Mouse (Mus musculus) lung, postnatal 4 days (tissue): ENCODE measurements at regions not wholly inside any gene's neighbourhood (a gene's known extent, or its start where the extent isn't known, plus 50 kb on each side); places are given as distances from the start of the nearest gene placed in this dataset.

ENCODE experiments used
- DNase-seq, 2 experiments: peaks; one replicate each; pipeline ENCODE4 v3.0.0; 2021

DNA sequence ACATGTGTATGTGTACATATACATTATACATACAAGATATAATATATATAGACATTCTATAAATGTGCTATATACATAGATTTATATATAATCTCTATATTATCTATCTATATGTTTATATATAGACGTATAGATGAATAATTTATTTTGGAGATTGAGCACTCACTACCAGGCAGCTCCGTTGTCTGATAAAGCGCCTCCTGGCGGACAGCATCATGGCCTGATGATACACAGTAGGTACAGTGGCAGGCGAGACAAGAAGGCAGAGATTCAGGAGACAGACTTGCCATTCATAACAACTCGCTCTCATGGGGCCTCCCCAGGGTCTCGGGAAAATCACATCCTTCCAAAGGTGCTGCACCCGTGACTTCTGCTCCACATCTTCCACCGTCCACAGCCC, 101.4 kb upstream of the A530016L24Rik start:
- no peak for DNase-seq

DNA sequence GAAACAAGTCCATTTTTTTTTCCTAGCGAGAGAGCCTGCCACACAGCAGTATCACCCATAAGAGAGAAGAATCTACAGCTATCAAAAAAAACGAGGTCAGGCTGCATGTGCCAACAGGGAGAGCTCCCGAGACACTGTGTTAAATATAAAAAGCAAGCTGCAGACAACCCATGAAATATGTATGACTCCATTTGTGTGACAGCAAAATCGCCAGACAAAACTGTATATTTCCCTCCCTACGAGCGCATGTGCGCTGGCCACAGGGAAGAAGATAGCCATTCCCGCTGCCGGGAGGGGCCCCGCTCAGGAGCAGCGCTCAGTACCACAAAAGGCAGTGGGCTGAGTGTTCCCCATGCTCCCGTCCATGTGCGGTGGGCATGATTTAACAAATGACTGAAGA, 93.3 kb upstream of the A530016L24Rik start:
- DNase-seq = no peak

GRCm38 (mm10) chr12:112403688-112404240, 85.5 kb upstream of the A530016L24Rik start:
- no peak for DNase-seq

DNA sequence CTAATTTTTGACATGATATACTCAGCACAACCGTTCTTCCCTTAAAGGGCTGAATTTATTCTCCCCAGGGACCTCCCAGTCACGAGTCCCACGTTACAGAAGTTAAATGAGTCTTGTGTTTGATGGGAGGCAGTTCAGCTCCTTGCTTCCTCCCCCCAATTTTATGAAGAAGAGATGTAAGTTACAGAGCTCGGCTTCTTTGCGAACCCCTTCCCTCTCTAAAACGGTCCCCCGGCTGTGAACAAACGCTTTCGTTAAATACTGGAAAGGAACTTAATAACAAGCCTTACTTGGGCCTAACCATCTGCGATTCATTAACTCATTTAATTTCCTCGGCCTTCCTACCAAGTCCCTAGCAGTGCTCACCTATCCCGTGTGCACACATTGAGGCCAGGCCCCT, 84.9 kb upstream of the A530016L24Rik start:
- DNase-seq = no peak

GRCm38 (mm10) chr12:112405781-112406213, 83.5 kb upstream of the A530016L24Rik start:
- DNase-seq = no peak

DNA sequence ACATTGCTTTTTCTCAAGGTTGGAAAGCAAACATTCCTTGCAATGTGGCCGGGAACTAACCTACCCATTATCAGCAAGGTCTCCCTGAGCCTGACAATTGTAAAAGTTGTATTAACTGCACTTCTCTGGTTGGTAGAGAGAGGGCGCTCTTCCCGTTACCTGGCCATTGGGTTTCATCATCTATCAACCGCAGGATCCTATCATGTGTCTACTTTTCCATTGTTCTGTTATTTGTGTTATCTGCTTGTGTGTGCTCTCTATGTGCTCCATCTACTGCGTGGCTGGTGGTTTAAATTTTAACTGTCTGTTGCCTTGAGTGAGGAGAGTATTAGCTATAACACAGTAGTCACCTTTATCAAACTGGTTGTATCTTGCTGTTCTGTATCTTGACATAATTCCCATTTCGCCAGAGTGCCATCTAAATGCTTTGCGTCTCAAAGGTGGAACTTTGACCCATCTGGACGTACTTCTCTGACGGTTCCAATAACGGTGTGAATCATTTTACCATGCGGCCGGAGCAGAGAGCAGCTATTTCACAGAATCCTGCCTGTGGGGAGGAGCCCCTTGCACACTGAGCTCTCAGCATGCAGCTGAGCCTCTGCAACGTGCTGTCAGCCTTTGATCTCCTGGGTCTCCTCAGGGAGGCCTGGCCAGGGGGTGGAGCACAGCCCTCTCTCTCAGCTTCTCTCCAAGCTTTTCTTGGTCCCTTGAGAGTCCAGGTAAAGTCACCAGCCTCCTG, 77.5 kb upstream of the A530016L24Rik start:
- no peak for DNase-seq

DNA sequence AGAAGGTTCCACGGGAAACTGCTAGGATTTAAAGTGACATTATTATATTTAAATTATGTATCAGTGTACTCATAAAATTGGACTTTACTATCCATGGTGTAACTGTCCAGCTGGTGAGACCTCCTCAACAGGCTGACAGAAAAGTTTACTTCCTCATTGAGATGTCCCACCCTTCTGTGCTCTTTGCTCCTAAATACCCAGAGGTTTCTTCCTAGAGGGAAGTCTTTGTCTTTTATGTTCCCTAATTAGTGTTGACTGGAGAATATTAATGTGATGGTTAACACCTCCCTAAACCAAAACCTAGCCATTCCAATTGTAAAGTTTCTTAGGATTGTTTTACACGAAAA, 76.9 kb upstream of the A530016L24Rik start:
- no peak for DNase-seq

DNA sequence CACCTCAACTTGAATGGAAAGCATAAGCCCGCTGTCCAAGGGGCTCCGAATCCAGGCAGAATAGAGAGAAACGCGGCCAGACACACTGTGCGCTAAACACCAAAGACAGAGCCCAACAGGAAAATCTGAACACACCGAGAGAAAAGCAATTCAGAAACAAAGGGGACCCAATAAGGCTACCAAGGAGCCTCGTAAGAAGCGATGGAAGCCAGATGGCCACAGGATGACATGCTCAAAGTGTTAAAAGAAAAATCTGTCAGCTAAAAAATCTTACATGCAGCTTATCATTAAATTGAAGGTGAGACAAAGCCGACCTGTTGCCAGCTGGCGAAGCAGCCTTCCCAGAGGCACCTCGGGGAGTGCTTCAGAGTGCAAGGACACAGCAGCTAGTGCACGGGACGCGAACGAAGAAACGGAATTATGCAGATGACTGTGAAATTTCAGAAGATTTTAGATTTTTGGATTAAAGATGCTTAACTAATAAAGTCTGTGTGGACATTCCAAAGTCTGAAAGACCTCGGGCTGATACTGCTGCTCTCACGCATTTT, 73.2 kb upstream of the A530016L24Rik start:
- DNase-seq = no peak

- DNase-seq = no peak
These were observed 72.7 kb upstream of the A530016L24Rik start for GRCm38 (mm10) chr12:112416537-112416936.

- no peak for DNase-seq
These were observed 70.6 kb upstream of the A530016L24Rik start for GRCm38 (mm10) chr12:112418636-112419035.

DNA sequence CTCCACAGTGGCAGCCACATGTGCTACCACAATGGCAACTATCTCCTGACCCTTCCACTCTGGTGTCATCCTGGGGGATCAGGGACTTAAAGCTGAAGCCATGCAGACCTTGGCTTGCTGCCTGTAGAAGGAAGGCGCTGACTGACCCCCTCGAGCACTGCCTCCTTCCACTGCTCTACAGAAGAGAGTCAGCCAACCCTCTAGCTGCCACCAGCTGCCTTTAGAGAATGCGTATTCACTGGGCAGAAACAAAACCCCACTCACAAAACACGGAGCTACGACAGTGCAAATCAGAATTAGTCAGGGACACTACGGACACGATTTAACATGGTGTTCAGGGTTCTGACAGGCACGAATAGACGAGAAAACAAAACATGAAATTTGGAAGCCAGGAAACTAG, 67.1 kb upstream of the A530016L24Rik start:
- no peak for DNase-seq

GRCm38 (mm10) chr12:112424150-112424549, 65.1 kb upstream of the A530016L24Rik start:
- DNase-seq = no peak

DNA sequence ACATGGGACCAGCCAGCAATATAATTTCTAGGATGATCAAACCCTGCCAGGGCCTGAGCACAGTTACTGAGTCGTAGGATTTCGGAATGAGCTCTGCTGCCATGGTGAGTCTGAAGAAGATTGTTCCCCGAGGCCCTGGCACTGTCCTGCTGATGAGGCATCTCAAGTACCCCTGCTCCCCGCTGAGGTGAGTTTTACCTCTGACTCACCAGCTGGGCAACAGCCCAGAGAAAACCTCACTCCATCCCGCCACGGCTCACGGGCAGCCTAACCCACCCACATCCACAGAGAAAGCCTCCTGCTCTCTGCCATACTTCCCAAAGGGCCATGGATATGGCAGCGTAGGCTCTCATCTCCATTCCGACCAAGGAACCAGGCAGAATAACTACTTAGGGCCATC, 62.6 kb upstream of the A530016L24Rik start:
- DNase-seq = no peak

- peak in 1 of 2 experiments; percentile 35 for DNase-seq
These were observed 59.0 kb upstream of the A530016L24Rik start for GRCm38 (mm10) chr12:112430104-112430846.

GRCm38 (mm10) chr12:112433315-112433714, 55.9 kb upstream of the A530016L24Rik start:
- DNase-seq = no peak

DNA sequence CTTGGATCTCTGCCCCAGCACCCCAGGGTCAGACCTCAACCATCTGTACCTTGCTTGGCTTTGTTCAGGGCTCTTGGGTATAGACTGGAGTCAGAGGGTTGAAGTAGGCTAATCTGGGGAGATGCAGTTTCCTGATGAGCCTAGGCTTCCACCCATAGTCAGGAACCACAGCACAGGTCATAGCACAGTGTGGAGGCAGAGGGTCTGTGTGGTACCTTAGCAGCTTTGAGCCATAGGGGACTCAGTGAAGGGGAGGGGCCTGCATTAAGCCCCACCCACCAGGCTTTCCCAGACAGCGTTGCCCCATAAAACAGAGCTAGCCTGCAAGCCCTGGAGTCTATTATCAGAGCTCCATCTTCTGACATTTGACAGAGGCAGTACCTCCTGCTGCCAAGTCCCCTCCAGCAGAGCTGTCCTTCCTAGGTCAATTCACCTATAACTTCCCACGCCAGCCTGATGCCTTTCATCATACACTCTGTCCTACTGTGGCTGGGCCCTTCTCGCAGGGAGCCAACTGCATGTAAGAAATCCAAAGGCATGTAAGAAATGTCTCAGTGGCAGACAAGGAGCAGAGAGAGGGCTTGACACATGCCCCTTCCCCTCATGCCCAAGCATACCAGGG, 54.5 kb upstream of the A530016L24Rik start:
- no peak for DNase-seq

- peak in 1 of 2 experiments; percentile 53 for DNase-seq
These were observed 53.7 kb upstream of the A530016L24Rik start for GRCm38 (mm10) chr12:112435295-112436110.

DNA sequence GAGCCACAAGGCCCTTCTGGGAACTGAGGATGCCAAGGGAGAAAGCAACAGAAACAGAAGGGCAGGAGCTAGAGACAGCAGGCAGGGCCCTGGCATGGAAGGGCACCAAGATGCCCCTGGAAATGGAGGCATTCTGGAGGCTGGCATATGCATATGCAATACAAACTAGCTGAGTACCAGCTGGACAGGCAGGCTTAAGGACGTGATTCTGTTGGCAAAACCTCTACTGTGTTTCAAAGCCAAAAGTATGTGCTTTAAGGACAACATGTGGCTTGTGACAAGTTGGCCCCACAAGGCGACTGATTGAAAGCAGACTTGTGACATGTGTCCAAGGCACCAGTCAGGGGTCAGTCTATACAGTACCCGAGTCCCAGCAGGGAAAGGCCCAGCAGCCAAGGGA, 52.2 kb upstream of the A530016L24Rik start:
- DNase-seq = peak in 1 of 2 experiments; percentile 47

DNA sequence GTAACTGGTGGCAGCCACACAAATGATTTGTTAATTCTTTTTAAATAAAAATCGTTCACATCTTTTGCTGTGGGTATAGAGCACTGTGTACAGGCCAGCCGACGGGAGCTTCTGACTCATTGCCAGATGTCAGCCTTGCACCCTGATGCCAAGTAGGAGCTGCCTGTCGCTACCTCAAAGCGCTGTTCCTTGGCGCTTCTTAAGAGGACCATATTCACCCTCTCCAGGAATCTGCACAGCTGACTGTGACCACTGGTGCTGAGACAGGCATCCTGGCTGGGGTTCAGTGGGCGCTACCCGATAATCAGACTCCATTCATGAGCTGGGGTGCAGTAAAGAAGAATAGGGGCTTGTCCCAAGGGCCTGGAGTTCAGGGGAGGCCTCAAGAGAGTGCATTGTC, 51.0 kb upstream of the A530016L24Rik start:
- DNase-seq = no peak
